Mouse (Mus musculus): Measurements from ENCODE around the gene Naxe.
A peak's percentile ranks its signal among the peaks of the same experiment; 100 is the strongest.

The Naxe gene

DNA sequence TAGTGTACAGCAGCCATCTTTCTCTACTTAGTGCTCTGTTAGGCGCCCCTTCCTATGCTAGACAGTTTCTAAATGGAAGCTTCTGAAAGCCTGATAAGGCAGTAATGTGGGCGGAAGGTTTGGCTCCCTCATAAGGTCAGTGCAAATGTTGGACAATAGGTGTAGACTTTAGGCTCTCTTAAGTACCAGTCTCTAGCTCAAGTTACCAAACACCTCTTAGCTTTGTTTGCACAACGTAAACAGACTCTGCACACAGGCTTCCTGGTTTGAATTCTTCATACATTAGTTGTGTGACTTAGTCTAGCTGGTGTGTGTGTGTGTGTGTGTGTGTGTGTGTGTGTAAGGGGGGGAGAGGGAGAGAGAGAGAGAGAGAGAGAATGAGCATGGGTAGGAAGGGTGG is 8.8 kb downstream of the Naxe start:
- no peak for DNase-seq

DNA sequence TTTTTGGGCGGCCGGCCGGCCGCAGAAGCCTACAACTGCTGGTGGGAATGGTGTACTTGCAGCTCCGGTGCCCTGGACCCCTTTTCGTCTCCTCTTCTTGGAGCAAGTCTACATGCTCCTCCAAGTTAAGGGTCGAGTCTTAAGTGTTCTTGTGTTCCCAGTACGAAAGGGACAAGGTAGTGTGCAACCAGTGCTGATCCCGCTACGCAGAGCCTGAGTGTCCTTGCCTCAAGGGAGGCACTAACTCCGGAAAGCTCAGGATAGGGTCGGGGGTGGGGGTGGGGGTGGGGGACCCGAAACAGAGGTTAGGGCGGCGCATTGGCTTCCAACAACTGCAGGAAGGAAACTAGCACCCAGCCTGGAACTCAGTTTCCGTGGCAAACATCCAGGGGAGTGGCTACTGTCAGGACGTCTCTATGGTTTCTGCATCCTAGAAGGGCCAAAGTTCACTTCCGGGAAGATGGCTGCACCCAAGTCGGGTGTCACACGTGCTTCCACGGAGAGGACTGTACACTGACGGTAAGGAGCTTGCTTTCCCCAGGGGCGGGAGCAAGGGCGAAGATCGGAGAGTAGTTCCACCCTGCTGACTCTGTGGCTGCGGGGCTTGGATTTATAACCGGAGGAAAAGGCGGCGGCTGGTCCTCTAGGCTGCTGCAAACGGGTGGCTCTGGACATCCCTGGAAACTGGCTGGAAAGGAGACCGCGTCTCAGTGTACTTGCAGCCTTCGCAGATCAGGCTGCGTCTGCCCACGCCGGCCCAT is 15.5 kb downstream of the Naxe start, which contains the start of gene Gpatch4:
TSS of gene Gpatch4 (plus strand) at position 448 of the 761 bp plus-strand sequence.
- peak; percentile 79 for DNase-seq

DNA sequence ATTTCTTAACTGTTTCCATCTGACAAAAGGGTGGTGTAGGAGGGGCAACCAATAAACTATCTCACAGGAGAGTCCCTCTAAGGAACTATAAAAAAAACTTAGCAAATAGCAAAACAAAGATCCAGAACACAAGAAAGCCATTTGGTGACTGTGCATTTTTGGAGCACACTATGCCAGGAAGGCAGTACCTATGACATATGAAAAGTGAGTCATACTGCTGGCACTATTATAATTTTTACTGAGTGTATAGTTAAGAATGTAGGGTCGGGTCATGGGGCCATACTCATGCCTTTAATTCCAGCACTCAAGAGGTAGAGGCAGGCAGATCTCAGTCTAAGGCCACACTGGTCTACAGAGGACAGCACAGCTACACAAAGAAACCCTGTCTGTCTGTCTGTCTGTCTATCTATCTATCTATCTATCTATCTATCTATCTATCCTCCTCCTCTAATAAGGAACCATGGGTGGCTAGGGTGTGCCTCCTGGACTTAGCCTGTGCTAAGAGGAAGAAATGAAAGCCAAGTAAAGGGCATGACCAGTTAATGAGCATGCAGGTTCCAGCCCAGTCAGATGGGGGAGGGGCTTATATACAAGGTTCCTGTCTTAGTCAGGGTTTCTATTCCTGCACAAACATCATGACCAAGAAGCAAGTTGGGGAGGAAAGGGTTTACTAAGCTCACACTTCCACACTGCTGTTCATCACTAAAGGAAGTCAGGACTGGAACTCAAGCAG is 22.6 kb downstream of the Naxe start:
- DNase-seq, result no peak

- DNase-seq, result no peak
Measured at GRCm38 (mm10) chr3:88033506-88033905, 24.8 kb downstream of the Naxe start.

DNA sequence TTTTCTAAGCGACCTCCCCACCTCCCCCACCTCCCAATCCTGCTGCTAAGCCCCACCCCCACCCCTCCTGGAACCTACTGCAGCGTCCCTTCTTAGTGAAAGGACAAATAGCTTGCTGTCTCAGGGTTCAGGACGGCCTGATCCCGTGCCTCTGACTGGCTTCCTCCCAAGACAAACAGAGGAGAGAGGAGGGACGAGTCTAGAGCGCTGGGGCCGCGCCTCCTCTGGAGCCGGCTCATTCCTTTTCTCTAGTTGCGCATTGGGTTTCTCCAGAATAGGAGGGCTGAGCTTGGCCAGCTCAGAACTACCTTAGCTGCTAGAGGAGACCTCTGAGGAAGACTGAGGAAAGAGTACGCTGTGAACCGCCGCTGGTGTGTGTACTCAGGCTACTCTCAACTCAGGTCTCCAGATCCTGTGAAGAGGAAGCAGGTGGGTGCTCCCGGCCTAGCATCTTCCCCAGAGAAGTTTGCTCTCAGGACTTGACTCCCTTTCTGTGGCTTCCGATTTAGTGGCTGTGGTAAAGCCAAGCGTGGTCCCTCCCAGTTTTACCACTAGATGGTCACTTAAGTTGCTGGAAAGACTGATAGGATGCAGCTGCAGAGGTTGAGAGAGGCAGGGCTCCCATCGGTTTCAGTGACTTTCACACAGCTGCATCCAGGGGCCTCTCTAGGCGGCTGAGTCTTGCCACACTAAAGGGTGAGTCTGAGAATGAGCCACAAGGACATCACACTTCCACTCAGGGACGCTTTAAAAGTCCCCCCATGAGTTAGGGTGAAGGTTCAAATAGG is 27.5 kb downstream of the Naxe start:
- no peak for DNase-seq

GRCm38 (mm10) chr3:88027434-88028186 is 30.7 kb downstream of the Naxe start, which contains the start of gene Hapln2:
TSS of gene Hapln2 (minus strand) at chr3:88027583.
- DNase-seq, result no peak

GRCm38 (mm10) chr3:88026823-88027222 is 31.5 kb downstream of the Naxe start:
- DNase-seq, result no peak

- peak; percentile 19 for DNase-seq
Measured at GRCm38 (mm10) chr3:88023192-88024074, 34.9 kb downstream of the Naxe start.

DNA sequence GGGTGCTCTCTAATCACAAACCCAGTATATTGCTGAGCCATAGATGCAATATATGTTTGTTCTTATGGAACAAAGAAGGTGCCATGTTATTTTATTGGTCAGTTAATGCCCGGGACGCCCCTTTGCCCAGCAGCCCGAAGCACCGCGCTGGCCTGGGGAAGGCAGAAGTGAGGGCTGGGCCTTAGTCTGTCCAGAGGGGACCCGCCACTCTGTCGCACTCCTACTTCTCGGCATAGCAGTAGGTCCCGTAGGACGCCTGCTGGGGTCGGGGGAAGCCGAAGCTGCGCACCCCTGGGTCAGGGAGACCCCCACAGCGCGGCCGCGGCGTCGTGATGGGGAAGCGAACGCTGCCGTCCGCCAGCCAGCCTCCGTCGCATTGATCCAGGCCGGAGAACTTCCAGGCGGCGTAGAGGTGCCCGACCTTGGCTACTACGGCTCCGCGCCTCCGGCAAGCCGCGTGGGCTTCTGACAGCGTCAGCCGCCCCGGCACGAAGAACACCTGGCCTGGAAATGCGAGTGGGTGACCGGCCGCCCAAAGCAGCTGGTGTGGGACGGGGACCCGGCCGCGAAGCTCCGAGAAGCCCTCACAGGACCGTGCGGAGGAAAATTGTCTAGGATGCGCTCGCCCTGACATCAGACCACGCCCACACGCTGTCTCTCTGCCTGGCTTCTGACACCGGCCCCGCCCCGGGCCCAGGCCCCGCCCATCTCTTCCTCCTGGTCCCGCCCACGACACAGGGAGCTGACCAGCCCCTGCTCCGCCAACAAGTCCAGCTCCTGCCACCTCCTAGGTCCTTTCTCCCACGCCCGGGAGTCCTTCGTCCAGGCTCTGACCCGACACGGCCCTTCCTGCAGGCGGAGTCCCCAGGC is 35.7 kb downstream of the Naxe start:
- peak; percentile 65 for DNase-seq

DNA sequence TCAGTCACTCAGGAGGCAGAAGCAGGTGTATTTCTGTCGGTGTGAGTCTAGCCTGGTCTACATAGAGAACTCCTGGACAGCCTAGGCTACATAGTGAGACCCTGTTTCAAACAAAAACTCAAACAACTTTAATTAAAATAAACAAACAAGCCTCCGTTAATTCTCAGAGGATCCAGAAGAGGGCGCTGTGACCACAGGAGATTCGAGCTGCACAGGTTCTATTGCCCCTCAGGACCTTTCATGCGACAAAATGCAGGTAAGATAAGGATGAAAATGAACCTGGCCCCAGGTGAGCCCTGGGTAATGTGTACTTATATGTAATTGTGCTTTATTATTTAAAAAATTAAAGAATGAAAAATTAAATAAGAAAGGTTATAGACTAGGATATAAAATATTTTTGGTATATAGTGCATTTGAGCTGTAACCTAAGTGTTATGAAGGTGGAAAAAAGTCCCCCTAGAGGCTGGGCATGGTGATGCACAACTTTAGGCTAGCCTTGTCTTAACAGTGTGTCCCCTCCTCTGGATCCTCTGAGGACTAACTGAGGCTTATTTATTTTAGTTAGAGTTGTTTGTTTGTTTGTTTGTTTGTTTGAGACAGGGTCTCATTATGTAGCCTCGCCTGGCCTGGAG is 47.5 kb downstream of the Naxe start:
- no peak for DNase-seq

Measured in right cerebral cortex, postnatal 25 days (tissue).